Mouse (Mus musculus): ENCODE data around the gene 1600002K03Rik. TPM values are rescaled to one million over a fixed set of nuclear protein-coding genes. Genes with fewer than 3 reads are reported as not detected.

Gene 1600002K03Rik
- total RNA-seq (2021) = 1 to 10 TPM; 3.4 to 3.8 TPM
- long read RNA-seq, experiment 1, partial matches to known transcripts = 0 of 2 reads
- long read RNA-seq, experiment 1, other reads (novel, unspliced or antisense) = 0 of 2 reads
- long read RNA-seq, experiment 2 = 0 reads

DNA sequence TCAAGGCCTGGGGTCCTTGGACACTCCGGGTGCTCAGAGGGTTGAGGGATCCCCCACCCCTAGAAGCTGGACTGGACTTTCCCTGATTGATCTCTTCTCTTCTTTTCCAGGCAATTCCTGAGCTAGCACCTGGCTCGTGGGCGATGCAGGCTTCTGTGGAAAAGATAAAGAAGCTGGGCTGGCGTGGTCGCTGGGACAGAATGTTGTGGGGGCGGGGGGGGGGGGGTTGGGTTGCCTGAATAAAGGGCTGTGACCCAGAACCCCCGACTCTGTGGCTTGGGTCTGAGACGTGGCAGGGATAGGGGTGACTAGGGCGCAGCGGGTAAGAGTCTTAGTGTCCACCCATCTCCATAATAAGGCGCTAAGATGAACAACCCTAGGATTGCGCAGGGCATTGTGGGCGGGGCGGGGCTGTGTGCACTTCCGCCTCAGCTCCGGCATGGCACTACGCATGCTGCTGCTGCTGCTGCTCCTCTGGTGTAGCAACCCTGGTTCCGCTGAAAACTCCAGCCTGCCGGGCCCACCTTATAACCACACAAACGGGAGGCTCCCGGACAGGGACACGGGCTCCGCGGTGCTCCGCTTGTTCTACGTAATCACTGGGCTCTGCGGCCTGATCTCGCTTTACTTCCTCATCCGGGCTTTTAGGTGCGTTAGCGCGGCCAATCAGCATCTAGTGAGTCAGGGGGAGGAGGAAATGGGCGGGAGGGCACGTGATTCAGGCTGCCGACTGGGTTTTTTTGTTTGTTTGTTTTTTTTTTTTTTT lies at the start of gene 1600002K03Rik:
TSS of gene 1600002K03Rik (plus strand) at position 418 of the 766 bp plus-strand sequence.
- peak; percentile 68 to 86 for DNase-seq (ENCODE audit: low spot score in 2 of 2)

- no peak for DNase-seq (ENCODE audit: low spot score in 2 of 2)
Observed at GRCm38 (mm10) chr10:80123932-80124562, 48.7 kb upstream of the 1600002K03Rik start.

GRCm38 (mm10) chr10:80127920-80128319 lies 44.8 kb upstream of the 1600002K03Rik start:
- DNase-seq (ENCODE audit: low spot score in 2 of 2) = no peak

GRCm38 (mm10) chr10:80129846-80130245 lies 42.9 kb upstream of the 1600002K03Rik start:
- no peak for DNase-seq (ENCODE audit: low spot score in 2 of 2)

GRCm38 (mm10) chr10:80130403-80131031 lies 42.2 kb upstream of the 1600002K03Rik start:
- no peak for DNase-seq (ENCODE audit: low spot score in 2 of 2)

GRCm38 (mm10) chr10:80131316-80131951 lies 41.3 kb upstream of the 1600002K03Rik start:
- no peak for DNase-seq (ENCODE audit: low spot score in 2 of 2)

GRCm38 (mm10) chr10:80131952-80132350 lies 40.8 kb upstream of the 1600002K03Rik start:
- no peak for DNase-seq (ENCODE audit: low spot score in 2 of 2)

- no peak for DNase-seq (ENCODE audit: low spot score in 2 of 2)
Observed at GRCm38 (mm10) chr10:80133226-80133849, 39.4 kb upstream of the 1600002K03Rik start.

GRCm38 (mm10) chr10:80134421-80134820 lies 38.3 kb upstream of the 1600002K03Rik start:
- DNase-seq (ENCODE audit: low spot score in 2 of 2) = no peak

GRCm38 (mm10) chr10:80135161-80135560 lies 37.6 kb upstream of the 1600002K03Rik start:
- DNase-seq (ENCODE audit: low spot score in 2 of 2) = no peak

GRCm38 (mm10) chr10:80135641-80136040 lies 37.1 kb upstream of the 1600002K03Rik start:
- no peak for DNase-seq (ENCODE audit: low spot score in 2 of 2)

- no peak for DNase-seq (ENCODE audit: low spot score in 2 of 2)
Observed at GRCm38 (mm10) chr10:80136179-80136951, 36.4 kb upstream of the 1600002K03Rik start.

DNA sequence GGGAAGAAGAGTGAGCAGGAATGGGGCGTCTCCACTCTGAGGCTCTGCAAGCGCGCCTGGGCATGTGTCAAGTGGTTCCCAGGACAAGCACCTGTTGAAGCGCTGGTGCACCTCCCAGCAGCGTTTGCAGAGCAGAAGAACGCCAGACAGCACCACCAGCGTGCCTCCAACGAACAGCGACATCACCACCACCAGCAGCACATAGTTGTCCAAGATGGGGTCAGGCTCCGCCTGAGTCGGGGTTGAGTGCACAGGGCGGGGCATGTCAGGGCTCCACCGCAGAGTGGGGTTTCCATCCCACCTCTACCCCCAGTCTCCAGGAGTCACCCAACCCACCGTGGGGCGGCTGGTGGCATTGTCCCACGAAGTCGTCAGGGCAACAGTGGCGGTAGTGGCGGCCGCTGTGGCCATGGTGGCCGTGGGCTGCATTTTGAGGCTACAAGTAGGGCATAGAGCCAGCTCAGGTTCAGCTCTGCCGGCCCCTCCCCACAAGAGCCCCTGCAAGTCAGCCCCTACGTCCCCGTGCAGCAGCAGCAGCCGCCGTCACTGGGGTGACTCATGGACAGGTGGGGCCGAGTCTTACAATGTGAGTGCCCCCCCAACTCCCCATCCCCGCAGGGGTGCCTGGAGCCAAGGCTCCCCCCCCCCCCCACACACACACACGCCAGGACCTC lies 35.7 kb upstream of the 1600002K03Rik start:
- no peak for DNase-seq (ENCODE audit: low spot score in 2 of 2)

- no peak for DNase-seq (ENCODE audit: low spot score in 2 of 2)
Observed at GRCm38 (mm10) chr10:80137626-80138552, 34.9 kb upstream of the 1600002K03Rik start.

DNA sequence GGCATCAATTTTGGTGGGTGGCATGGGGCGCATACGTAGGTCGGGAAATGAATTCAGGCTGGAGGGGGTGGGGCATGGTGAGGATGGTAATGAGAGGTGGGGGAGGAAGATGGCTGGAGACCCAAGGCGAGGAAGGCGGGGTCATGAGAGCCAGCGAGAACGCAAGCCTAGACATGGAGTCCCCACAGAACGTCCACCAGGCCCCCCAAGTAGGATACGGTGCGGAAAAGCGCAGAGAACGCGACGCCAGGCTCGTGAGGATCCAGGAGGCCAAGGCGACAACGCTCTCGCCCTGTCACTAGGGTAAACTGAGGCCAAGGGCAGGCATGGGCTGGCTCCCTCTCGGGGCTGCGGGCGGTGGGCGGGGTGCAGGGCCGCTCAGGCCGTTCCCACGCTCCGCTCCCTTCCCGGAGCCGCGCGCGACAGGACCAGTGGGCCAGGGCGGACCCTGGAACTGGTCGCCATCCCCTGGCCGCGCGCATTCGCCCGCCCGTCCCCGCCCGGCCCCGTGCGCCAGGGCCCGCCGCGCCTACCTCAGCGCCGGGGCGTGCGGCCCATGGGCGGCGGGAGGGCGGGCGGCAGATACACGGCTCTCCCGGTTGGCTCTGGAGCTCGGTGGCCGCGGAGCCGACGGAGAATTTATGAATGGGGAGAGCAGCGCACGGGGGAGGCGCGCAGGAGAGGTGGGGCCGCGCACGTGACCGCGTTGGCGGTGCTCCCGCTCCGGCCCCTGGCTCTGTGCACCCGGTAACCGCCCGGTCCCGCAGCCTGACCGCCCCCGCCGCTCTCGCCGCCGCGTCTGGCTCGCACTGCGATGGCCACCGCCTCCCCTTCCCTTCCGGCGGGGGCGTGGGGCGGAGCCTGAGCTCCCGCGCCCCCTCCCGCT lies 33.9 kb upstream of the 1600002K03Rik start, which contains the start of gene Atp5d:
TSS of gene Atp5d (plus strand) at position 80 of the 886 bp plus-strand sequence.
- no peak for DNase-seq (ENCODE audit: low spot score in 2 of 2)

DNA sequence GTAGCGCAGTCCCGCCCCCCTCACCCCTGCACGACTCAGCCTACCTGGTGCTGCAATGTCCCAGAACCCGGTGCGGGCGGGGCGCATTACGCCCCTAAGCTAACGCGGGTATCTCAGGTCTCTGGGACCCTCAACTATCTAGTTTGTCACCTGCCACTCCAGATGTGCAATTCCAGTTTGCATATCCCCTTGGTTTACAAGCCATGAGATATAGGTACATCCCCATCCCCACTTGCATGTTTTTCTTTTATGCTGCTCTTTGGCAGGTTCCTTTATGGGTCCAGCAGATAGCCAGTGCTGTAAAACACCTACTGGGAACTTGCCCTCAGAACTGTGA lies 33.3 kb upstream of the 1600002K03Rik start:
- DNase-seq (ENCODE audit: low spot score in 2 of 2) = no peak

GRCm38 (mm10) chr10:80139975-80140665 lies 32.6 kb upstream of the 1600002K03Rik start:
- DNase-seq (ENCODE audit: low spot score in 2 of 2) = no peak
